Mouse (Mus musculus) layer of hippocampus, adult 9-11 months (tissue): ENCODE measurements around the gene Urb1.

Experiments used
- DNase-seq: peaks from one replicate; pipeline ENCODE4 v3.0.0; 2022

Gene Urb1

GRCm38 (mm10) chr16:90765195-90765877, 44.9 kb downstream of the Urb1 start:
- no peak for DNase-seq

DNA sequence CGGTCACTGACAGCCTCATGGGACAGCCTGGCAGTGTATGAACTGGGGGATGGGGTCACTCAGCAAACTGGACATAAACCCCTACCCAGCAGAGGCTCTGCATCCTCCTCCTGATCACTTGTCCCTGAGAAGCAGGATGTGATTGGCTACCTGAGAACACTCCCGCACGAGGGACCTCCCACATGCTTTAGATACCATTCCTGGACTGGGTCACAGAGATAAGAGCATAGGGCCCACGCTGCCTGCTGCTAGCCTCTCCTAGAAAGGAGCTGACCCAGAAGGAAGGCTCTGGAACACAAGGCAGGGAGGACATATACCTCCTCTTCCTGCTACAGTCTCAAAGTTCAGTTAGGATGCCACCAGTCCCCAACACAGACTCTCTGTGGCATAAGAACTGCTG, 49.7 kb downstream of the Urb1 start:
- DNase-seq = no peak

DNA sequence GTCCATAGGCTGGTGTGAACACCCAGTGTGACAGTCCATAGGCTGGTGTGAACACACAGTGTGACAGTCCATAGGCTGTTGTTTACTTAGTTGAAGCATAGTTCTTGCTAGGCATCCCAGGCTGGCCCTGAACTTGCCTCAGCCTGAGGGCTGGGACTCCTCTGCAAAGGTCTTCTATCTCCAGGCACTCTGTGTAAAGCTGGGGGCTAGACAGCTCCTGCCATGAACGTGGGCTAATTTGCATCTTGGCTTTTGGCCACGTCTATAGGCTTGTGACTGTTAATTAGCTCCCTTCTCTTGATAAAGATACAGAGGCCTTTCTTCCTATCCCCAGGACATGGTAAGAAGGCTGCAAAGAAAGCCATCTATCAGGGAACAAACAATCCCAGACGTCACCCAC, 50.9 kb downstream of the Urb1 start:
- DNase-seq = no peak

- DNase-seq = no peak
Observed at GRCm38 (mm10) chr16:90753386-90753941, 56.7 kb downstream of the Urb1 start.

GRCm38 (mm10) chr16:90748169-90748568, 62.0 kb downstream of the Urb1 start:
- no peak for DNase-seq

DNA sequence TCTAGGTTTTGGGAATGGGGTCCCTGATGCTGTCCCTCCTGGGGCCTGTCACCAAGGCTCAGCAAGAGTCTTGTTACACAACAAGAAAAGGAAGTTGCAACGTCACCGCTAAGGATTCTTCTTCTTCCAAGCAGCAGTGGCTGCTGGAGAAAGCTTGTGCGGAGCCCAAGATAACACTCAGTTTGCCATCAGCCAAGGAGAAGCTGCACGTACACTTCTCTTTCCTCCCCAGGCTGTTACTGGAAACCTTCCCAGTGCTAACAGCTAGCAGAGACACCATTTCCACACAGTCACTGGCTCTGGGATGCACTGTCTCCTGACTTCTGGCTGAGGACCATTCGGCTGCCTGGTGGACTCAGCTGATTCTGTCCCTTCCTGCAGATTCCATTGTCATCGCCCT, 63.1 kb downstream of the Urb1 start:
- peak; percentile 34 for DNase-seq

DNA sequence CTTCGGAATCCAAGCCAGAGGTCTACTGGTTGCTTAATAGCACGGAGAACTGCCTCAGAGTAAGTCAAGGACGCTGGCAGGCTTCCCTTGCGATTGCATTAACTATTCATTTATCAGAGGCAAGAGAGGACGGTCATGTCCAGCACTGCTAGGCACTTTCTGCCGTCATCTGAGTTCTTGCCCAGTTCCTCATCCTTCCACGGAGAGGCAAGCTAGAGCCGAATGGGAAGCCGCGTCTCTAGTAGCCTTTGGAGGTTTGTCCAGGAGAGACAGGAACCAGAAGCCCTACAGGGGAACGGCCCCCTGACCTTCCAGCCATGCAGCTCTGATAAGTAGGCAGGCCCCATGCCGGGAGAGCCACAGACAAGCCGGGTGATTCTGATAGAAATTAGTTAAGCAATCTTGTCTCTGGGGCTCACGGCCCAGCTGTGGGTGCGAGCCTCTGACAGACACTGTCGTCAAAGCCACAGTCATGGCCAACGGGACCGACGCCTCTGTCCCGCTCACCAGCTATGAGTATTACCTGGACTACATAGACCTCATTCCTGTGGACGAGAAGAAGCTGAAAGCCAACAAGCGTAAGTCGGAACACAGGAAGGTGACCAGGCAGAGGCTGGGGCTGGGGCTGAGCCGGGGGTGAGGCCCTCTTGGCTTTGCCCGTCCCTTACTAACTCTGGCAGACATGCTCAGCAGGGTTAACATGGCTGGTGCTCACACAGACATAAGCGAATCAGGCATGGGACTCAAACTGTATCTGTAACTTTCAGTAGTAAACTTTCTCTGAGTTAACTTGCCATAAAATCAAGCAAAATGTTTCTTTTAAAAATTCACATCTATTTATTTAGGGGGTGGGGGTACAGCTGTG, 71.9 kb downstream of the Urb1 start, which contains the start of gene Mrap:
Gene Mrap (plus strand): TSS at position 116 of the 865 bp plus-strand sequence.
- no peak for DNase-seq

GRCm38 (mm10) chr16:90736672-90737270, 73.4 kb downstream of the Urb1 start:
- no peak for DNase-seq

DNA sequence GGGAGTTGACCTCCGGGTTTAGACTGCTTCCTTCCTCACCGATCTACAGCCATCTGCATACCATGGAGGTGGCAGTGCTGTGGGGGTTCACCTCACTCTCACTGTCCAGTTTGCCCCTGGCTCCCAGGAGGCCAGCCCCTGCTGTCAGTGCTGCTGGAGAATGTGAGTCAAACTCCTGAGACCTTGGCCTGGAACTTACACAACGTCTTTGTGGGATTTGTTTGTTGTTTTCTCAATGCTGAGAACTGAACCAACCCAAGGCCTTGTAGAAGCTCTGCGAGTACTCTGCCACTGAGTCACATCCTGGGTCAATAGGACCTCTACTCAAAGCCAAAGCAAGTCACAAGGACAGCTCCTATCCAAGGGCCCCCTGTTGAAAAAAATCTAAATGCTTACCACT, 74.6 kb downstream of the Urb1 start:
- no peak for DNase-seq

DNA sequence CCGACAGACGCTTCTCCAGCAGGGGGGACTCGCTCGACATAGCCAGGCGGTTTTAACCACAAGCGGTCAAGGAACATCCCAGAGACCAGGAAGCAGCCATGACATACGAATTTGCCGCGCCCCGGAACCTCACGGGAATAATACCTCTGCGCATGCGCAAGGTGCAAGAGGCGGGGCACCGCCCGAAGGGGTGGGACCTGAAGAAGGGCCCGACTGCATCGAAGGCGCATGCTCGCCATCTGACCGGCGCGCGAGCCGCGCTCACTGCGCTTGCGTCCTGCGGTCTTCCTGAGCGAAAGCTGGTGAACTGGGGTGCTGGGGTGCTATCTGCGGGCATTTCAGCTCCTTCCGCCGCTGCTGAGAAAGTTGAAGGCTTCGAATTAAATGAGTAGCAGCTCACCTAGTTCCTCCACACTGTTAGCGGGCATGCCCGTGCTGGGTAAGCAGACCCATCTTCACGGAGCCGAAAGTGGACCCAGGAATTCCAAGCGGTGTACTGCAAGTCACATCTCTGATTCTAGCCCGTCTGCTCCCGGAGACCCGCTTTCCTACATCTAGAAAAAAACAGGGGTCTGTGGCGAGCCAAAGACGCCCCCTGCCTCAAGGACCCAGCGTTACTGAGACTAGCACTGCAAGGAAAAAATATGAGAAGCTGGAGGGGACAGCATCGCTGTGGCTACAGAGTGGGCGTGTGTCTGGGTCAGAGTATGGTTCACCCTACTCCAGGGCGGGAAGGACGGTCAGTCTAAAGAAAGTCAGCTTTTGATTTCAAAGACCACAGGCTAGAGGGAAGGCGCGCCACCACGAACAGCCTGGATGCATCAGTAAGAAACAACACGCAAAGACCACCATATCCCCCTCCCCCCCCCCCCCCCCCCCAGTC, 82.7 kb downstream of the Urb1 start, which contains the start of gene Mis18a:
Gene Mis18a (minus strand): TSS at position 172 of the 883 bp plus-strand sequence.
- peak; percentile 96 for DNase-seq

- DNase-seq = no peak
Observed at GRCm38 (mm10) chr16:90726600-90727227, 83.5 kb downstream of the Urb1 start.

DNA sequence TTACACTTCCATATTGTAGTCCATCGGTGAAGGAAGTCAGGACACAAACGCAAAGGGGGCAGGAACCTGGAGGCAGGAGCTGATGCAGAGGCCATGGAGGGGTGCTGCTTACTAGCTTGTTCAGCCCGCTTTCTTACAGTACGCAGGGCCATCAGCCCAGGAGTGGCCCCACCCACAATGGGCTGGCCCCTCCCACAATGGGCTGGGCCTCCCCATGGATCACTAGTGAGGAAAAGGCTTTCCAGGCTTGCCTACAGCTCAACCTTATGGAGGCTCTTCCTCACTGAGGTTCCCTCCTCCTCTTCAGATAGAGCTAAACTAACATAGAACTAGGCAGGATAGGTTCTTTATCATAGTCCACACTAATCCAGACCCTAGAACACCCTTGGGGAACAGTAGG, 86.2 kb downstream of the Urb1 start:
- no peak for DNase-seq

DNA sequence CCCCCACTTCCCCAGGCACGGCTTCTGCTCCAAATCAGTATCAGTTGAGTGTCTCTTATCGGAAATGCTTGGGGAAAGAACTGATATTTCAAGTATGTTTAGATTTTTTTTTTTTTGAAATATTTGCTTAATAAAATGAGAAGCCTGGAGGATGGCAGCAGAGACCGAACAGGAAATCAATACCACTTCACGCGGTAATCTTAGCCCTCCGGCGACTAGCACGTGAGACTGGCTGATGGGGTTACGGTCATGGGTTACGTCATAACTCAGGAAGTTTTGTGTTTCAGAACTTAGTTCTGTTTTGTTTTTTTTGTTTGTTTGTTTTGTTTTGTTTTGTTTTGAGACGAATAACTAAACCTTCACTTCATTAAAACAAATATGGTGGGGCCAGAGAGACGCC, 99.9 kb downstream of the Urb1 start:
- DNase-seq = no peak

- DNase-seq = peak; percentile 87
Observed at GRCm38 (mm10) chr16:90709711-90710289, 100.4 kb downstream of the Urb1 start.

DNA sequence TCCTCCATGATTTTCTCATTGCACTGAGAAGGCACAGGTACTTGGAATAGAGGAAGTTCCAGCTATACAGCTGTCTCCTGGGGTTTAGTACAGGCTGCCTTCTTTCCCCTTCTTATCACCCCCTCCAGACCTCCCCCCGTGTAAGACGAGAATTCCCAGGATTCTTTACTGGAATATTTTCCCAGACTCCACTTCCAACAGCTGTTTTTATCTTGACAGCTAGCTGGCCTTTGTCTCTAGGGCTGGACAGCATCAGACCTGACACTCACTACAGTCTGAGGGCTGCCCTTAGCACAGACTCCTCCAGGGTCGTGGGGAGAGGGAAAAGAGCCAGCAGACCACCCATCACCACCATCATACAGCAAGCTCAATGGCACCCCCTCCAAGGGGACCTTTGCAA, 103.9 kb downstream of the Urb1 start:
- no peak for DNase-seq

DNA sequence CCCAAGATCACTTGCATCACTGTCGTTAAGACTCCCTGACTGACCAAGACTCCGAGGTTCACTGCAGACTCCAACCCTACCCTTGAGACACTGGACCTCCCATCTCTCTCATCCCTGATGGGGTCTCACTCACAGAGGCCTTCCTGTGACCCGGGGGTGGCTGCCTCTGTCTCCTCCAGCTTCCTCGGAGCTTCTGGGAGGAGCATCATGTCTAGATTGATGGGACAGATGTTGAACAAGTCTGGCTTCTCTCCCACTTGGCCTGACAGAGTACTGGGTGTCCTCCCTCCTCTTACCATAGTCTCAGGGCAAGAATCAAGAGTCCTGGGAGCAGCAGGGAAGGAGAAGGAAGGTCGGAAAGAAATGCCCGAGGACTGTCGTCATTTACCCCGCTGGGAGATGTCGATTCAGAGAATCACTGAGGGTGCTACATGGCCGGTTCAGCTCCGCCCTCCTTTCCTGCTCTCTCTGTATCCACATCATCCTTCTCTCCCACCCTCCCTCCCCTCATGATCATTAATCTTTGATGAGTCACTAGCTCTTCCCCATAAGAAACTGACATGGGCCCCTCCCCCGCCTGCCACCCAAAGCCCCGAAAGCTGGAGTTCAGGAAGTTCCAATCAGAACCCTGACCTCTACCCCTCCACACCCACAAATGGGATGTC, 105.9 kb downstream of the Urb1 start:
- no peak for DNase-seq

- no peak for DNase-seq
Observed at GRCm38 (mm10) chr16:90703646-90704045, 106.6 kb downstream of the Urb1 start.

DNA sequence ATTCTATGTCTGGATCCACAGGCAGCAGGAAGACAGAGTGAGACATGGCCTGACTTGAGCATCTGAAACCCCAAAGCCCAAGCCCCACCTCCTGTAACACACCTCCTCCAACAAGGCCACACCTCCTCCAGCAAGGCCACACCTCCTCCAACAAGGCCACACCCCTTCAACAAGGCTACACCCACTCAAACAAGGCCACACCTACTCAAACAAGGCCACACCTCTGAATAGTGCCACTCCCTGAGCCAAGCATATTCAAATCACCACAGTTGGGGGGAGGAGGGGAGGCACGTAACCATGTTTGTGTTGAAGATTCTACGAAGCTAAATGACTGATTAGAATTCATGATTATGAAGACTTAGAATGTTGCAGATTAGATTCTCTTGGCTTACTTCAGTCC, 108.7 kb downstream of the Urb1 start:
- DNase-seq = no peak
